Mouse (Mus musculus) intestine, embryonic 15.5 days (tissue): ENCODE measurements around the gene Chst15. TPM values are rescaled to one million over a fixed set of nuclear protein-coding genes. Genes with fewer than 3 reads are reported as not detected.

Source experiments
- ATAC-seq: fragments of 200-750 bp; cut with Nextera tagmentation; 2 replicates; pipeline ENCODE4 v1.8.0; 2017; ENCODE audit warnings: moderate TSS enrichment, moderate library complexity
- H3K27ac ChIP-seq: fragments of 300-500 bp; sonication (generic); 2 replicates; pipeline ENCODE4 v1.5.1; 2015; ENCODE audit warnings: mild to moderate bottlenecking, inconsistent platforms
- H3K27me3 ChIP-seq: fragments of 300-500 bp; sonication (generic); replicated peaks from 2 replicates; pipeline ENCODE4 v1.6.1; 2015; ENCODE audit warnings: inconsistent platforms
- H3K36me3 ChIP-seq: fragments of 300-500 bp; sonication (generic); 2 replicates; pipeline ENCODE4 v1.6.1; 2015; ENCODE audit warnings: inconsistent platforms
- H3K4me1 ChIP-seq: fragments of 300-500 bp; sonication (generic); replicated peaks from 2 replicates; pipeline ENCODE4 v1.6.1; 2015; ENCODE audit warnings: inconsistent platforms
- H3K4me2 ChIP-seq: fragments of 300-500 bp; sonication (generic); replicated peaks from 2 replicates; pipeline ENCODE4 v1.6.1; 2015; ENCODE audit warnings: mild to moderate bottlenecking, inconsistent platforms
- H3K4me3 ChIP-seq: fragments of 300-500 bp; sonication (generic); replicated peaks from 2 replicates; pipeline ENCODE4 v1.5.1; 2015; ENCODE audit warnings: inconsistent platforms
- H3K9ac ChIP-seq: fragments of 300-500 bp; sonication (generic); 2 replicates; pipeline ENCODE4 v1.6.1; 2015; ENCODE audit warnings: inconsistent platforms
- H3K9me3 ChIP-seq: fragments of 300-500 bp; sonication (generic); 2 replicates; pipeline ENCODE4 v1.6.1; 2016; ENCODE audit warnings: inconsistent platforms
- WGBS: fragments of 180-500 bp; shearing (Covaris S2); methylation state at CpG from one replicate; pipeline ENCODE4 v1.1.7; 2015; 5-methylcytosine and 5-hydroxymethylcytosine counted together
- polyA plus RNA-seq: library from polyadenylated mRNA; unstranded; fragments of >200 nt; fragmentation: Nextera tagmentation; extraction: Ambion mirVana; gene quantifications from 2 replicates; pipeline ENCODE4 v1.2.1, GENCODE M21; 2015

The Chst15 gene
- polyA plus RNA-seq, 1 experiment from 2014 or later: 23.1 TPM

DNA sequence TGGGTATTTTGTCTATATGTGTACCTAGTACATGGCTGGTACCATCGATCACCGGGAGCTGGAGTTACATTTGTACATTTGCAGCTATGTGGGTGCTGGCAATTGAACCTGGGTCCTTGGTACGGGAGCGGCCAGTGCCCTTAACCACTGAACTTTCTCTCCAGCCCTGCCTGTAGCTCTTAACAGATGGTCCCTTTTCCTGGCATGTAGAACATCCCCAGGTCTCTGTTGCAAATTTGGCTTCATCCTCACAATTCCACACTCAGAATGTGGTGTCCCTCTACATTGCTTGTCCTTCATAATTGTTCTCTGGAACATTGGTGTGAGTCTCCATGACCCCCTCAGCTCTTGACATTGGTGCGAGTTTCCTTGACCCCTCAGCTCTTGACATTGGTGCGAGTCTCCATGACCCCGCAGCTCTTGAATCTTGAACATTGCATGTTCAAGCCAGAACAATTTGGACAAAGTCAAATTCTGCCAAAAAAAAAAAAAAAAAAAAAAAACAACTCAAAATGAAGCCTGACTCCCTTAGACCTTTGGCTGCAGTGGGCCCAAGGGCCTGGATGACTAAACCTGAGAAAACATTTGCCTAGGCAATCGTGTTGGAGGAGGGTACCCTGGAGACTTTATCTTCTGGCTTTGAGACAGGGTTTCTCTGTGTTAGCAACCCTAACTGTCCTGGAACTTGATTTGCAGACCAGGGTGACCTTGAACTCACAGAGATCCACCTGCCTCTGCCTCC, 10.2 kb downstream of the Chst15 start:
- peaks cover 54% of the 10 kb centered on the region for H3K4me1 ChIP-seq

DNA sequence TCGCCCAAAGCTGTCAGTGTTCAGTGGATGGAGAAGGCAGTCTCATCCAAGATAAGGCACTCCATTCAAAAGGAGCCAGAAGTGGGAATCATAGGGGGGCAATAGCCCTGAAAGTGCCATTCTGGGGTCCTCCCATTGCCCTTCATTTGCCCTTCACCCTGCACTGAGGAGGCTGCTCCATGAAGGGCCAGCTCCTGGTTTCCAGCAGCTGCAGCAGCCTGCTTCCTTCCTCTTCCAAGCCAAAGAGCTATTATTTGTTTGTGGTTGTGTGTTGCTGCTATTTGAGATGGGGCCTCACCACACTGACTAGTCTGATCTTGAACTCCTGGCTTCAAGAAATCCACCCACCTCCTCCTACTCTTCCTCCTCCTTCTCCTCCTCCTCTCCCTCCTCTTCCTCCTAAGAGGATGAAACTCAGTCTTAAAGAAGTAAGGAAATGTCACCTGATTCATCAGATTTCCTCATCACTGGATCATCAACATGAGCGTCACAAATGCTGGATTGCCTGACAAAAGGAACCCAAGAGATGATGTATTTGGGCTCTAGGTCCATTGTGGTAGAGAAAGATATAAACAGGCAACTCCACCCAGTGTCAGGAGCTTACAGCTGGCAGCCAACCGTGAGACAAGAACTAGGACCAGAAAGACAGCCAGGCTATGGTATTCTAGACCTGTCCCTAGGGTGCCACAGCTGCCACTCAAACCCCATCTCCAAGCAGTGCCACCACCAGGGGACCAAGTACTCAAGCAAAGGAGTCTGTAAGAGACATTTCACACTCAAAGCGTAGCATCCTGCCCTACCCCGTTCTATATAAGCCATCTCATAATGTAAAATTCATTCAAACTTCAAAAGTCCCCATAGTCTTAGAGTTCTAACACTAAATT, 11.3 kb downstream of the Chst15 start:
- no peaks in the 10 kb centered on the region for H3K9me3 ChIP-seq
- H3K9ac ChIP-seq: no peak overlapping the region
- no peak for ATAC-seq
- H3K27me3 ChIP-seq: no peaks in the 10 kb centered on the region
- no peak overlapping the region for H3K27ac ChIP-seq
- no peak overlapping the region for H3K4me2 ChIP-seq
- H3K36me3 ChIP-seq: no peaks in the 10 kb centered on the region
- peaks cover 58% of the 10 kb centered on the region for H3K4me1 ChIP-seq
- WGBS: 72% methylated on average over 5 of the region's 5 CpGs
- no peak overlapping the region for H3K4me3 ChIP-seq

More for the DNA sequence above, 10.2 kb downstream of the Chst15 start:
- no peaks in the 10 kb centered on the region for H3K36me3 ChIP-seq
- no peak overlapping the region for H3K9ac ChIP-seq
- H3K4me2 ChIP-seq: no peak overlapping the region
- H3K4me3 ChIP-seq: no peak overlapping the region
- WGBS: 89% methylated on average over 8 of the region's 8 CpGs
- ATAC-seq: no peak
- H3K27ac ChIP-seq: no peak overlapping the region
- no peaks in the 10 kb centered on the region for H3K27me3 ChIP-seq
- no peaks in the 10 kb centered on the region for H3K9me3 ChIP-seq

DNA sequence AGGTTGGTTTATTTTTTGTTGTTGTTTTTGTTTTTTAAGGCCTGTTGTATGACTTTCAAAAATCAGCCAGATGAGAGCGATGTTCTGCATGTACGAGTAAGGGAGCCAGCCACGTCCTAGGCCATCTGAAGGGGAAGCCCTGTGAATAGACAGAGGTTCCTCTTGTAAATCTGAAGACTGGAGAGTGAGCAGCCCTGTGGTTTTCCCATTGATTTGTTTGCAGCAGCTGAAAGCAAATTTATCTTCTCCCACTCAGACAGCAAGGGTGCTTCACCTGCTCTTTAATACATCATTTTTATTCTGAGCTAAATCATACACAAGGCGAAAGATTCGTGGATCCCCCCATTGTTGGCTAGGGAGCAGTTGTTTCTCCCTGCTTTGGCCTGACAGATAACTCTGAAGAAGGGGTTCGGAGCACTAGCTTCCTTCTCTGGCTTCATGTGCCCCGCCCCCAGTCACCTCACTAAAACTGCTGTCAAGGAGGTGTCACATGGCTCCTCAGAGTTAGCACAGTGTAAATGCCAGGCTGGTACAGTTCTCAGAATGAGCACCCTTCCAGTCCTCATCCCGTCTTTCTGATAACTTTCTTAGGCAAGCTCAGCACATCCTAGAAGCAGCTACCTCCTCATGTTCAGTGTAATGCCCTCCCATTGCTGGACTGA, 12.5 kb downstream of the Chst15 start:
- no peak overlapping the region for H3K27ac ChIP-seq
- peaks cover 56% of the 10 kb centered on the region for H3K4me1 ChIP-seq
- no peak overlapping the region for H3K9ac ChIP-seq
- no peaks in the 10 kb centered on the region for H3K36me3 ChIP-seq
- no peak overlapping the region for H3K4me3 ChIP-seq
- no peaks in the 10 kb centered on the region for H3K27me3 ChIP-seq
- no peak overlapping the region for H3K4me2 ChIP-seq
- no peaks in the 10 kb centered on the region for H3K9me3 ChIP-seq
- whole genome bisulfite sequencing: 51% methylated on average over 8 of the region's 8 CpGs
- no peak for ATAC-seq

DNA sequence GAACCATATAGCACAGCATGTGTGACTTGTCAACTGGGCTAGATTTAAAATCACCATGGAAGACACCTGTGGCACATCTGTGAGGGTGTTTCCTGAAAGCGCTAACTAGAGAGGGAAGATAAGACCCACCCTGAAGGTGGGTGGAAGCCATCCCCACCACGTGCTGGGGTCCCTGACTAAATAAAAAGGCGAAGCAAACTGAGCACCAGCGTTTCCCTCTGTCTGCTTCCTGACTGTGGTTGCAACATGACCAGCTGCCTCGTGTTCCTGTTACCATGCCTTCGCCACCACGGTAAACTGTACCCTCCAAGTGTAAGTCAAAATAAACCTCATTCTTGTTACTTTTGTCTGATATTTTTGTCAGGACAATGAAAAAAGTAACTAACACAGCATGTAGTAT, 13.0 kb downstream of the Chst15 start:
- Histone ChIP-seq H3K9me3 (no peaks in the 10 kb centered on the region), H3K36me3 (no peaks in the 10 kb centered on the region), H3K4me3 (no peak overlapping the region), H3K27me3 (no peaks in the 10 kb centered on the region), H3K4me1 (peaks cover 56% of the 10 kb centered on the region), H3K9ac (no peak overlapping the region), H3K27ac (no peak overlapping the region), H3K4me2 (no peak overlapping the region)
- 60% methylated on average over 7 of the region's 7 CpGs for WGBS
- no peak for ATAC-seq

DNA sequence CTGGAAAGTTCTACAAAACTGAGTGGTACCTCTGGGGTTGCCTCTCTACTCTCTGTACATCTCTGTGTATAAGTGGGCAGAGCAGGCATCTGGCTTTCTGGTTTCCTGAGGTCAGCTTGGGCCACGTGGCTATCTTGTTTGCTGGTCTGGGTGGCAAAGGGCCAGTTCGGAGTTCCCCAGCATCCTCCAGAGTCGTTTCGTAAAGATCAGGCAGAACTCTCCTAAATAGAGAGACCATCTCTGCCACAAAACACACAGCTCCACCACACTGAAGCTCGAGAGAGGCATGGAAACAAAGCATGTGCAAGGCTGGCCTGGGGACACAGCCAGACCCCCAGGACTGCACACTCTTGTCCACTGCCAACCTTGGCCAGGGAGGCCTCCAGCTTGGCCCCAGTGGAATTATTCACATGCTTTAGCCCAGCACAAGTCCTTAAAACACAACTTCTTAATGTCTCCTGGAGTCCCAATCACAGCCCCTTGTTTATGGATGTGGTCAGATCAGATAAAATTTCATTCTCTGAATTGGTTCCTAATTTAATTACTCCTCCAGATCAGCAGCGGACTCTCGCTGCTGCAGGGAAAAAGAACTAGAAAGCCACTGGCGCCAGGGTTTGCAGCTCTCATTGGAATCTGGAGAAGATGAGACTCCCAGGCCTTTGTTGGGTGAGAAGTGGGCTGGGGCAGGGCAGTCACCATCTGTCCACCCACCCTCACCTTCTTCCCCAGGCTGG, 14.4 kb downstream of the Chst15 start:
- Histone ChIP-seq H3K9ac (no peak overlapping the region; the same call in 1 of the 2 replicates), H3K4me3 (no peak overlapping the region), H3K4me2 (no peak overlapping the region), H3K27ac (no peak overlapping the region; the same call in 1 of the 2 replicates), H3K9me3 (no peaks in the 10 kb centered on the region), H3K27me3 (no peaks in the 10 kb centered on the region), H3K4me1 (peaks cover 50% of the 10 kb centered on the region), H3K36me3 (no peaks in the 10 kb centered on the region)
- WGBS: 56% methylated on average over 8 of the region's 8 CpGs
- no peak for ATAC-seq

DNA sequence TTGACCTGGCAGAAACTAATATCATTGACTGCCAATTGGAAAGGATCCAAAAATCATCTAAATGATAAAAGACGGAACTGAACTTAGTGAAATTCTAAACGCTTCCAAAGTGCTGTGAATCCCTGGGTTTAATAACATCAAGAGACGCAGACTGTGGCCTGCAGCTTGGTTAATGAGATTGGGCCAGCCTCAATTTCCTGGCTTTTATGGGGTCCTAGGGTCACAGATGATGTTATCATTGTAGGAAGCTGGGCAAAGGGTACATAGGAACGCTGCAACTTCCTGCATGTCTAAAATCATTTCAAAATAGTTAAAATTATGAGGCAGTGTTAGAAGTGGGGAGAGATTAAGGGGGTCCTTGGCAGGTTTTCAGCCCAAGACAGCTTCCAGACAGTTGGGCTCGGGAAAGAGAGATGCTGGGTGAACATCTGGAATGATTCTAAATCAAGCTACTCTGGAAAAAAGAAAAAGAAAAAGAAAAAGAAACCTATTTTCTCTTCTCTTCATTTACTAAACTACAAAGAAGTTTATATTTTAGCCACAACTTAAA, 17.3 kb downstream of the Chst15 start:
- Histone ChIP-seq H3K4me1 (peaks cover 37% of the 10 kb centered on the region), H3K36me3 (no peaks in the 10 kb centered on the region), H3K4me2 (no peak overlapping the region), H3K9ac (no peak overlapping the region), H3K4me3 (no peak overlapping the region), H3K27ac (0 out of 2 replicates have a peak overlapping the region, but pooled peaks have one; percentile 6), H3K27me3 (no peaks in the 10 kb centered on the region), H3K9me3 (no peaks in the 10 kb centered on the region)
- 21% methylated on average over 5 of the region's 5 CpGs for WGBS
- ATAC-seq: peak; percentile 48; the same call in 1 of the 2 replicates

DNA sequence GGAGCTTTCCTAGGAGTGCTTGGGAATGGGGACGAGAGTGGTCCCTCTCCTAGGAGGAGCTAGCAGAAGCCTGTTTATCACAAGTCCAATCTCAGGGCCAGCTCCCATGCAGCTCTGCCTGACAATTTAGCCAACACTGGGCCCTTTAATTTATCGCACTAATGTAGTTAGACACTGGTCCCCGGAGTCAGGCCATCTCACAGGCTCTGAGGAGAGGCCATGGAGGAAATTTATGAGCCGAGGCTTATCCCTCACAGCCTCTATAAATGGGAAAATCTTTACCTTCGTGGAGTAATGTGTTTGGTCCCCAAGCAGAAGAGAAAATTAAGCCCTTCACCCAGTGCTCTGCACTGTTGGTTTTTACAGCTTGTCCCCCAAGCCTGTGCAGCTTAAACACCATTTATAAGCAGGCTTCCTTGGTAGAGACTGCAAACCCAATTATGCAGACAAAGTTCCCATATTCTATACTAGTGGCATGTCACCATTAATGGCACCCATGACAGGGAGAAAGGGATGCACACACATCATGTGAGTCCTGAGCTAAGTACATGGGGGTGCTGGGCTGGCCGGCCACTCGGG, 18.5 kb downstream of the Chst15 start:
- WGBS: 69% methylated on average over 7 of the region's 7 CpGs
- Histone ChIP-seq H3K4me2 (no peak overlapping the region), H3K4me3 (no peak overlapping the region), H3K36me3 (no peaks in the 10 kb centered on the region), H3K4me1 (peaks cover 33% of the 10 kb centered on the region), H3K27me3 (no peaks in the 10 kb centered on the region), H3K27ac (no peak overlapping the region), H3K9ac (no peak overlapping the region), H3K9me3 (no peaks in the 10 kb centered on the region)
- ATAC-seq: no peak

DNA sequence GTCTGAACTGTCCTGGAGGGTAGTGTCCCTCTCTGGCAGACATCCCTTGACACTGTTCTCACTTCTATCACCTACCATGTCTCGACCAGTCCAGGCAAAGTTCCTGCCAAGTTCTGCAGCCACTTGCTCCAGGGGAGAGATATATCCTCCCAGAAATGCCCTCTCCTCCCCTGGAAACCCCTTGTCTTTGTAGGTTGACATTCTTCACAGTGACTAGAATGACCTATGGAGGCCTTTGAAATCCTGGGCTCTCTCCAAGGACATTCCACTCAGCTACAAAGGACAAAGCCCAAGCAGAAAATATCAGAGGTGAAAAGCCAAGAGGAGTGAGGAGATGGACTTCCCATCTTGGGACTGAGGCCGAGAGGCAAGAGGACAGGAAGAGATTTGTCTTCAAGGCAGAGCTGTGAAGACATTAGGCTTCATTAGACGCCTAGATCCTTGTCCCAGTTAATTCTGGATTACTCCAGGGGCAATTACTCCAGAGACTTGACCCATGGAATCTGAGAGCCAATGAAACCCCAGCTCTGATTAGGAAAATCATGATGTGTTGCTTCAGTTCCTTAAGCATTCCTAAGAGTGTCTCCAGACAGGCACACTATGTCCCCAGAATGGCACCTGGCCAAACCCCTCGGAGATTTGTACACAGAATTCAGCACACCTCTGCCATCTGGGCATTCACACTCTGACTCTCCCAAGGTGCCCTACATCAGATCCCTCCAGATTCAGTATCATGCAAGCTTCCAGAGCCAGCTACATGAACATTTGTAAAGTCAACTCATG, 20.2 kb downstream of the Chst15 start:
- H3K4me3 ChIP-seq: no peak overlapping the region
- no peak overlapping the region for H3K4me2 ChIP-seq
- H3K4me1 ChIP-seq: peaks cover 23% of the 10 kb centered on the region
- H3K9me3 ChIP-seq: no peaks in the 10 kb centered on the region
- H3K36me3 ChIP-seq: no peaks in the 10 kb centered on the region
- 59% methylated on average over 4 of the region's 4 CpGs for WGBS
- H3K9ac ChIP-seq: no peak overlapping the region
- no peak overlapping the region for H3K27ac ChIP-seq
- H3K27me3 ChIP-seq: no peaks in the 10 kb centered on the region
- no peak for ATAC-seq

DNA sequence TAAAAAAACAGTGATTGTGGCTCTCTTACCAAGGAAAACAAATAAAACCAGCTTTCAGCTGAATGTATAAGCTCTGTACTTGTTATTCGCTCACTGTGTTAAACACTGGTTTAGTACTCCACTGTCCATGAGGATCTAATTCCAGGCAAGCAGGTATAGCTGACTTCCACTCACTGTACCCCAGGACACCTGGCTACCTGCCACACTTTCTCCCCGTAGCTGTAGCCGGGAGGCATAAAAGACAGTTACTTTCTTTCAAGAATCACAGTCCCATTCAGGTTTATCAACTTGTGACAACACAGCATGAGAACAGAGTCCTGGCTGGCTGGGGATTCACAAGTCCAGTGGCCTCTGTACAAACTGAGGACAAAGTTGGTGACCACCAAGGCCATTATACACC, 20.9 kb downstream of the Chst15 start:
- 82% methylated on average over 3 of the region's 3 CpGs for WGBS
- Histone ChIP-seq H3K27me3 (no peaks in the 10 kb centered on the region), H3K9ac (no peak overlapping the region), H3K4me1 (peaks cover 21% of the 10 kb centered on the region), H3K4me2 (no peak overlapping the region), H3K4me3 (no peak overlapping the region), H3K27ac (no peak overlapping the region), H3K9me3 (no peaks in the 10 kb centered on the region), H3K36me3 (no peaks in the 10 kb centered on the region)
- no peak for ATAC-seq

DNA sequence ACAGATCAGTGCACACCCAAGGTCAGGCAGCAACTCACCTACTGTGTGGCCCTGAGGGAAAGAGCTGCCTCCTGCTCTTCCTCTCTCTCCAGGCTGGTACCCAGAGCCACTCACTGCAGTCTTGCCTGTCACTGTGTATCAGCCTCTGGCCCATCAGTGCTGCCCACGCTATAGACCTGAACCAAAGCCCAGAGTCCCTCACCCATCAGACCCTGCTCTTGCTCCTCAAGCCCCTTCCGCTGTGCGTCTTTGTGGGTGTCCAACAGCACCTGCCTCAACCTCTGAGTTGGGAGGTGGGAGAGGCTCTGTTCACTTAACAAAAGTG, 29.7 kb downstream of the Chst15 start:
- Histone ChIP-seq H3K27ac (peak overlapping the region; percentile 90), H3K4me3 (no peak overlapping the region), H3K4me1 (peaks cover 77% of the 10 kb centered on the region), H3K9ac (0 out of 2 replicates have a peak overlapping the region, but pooled peaks have one; percentile 20), H3K9me3 (no peaks in the 10 kb centered on the region), H3K36me3 (no peaks in the 10 kb centered on the region), H3K27me3 (no peaks in the 10 kb centered on the region), H3K4me2 (peak overlapping the region; percentile 39)
- WGBS: 64% methylated on average over 3 of the region's 3 CpGs
- peak; percentile 16; the same call in 1 of the 2 replicates for ATAC-seq
